Mouse (Mus musculus) small intestine, adult 2 months (tissue): Measurements from ENCODE around the gene C1qtnf7.

ENCODE experiments used
- CTCF ChIP-seq: fragments of 200-500 bp; IDR thresholded peaks from 2 replicates; pipeline ENCODE4 v1.5.1; 2012; ENCODE audit warnings: low read depth, mild to moderate bottlenecking, control low read depth, inconsistent platforms, low read length, moderate library complexity, mixed read lengths; ENCODE audit not compliant: insufficient replicate concordance, insufficient read length; ENCODE audit errors: extremely low read depth
- POLR2A ChIP-seq: fragments of 200-500 bp; IDR thresholded peaks from 2 replicates; pipeline ENCODE4 v1.6.1; 2012; ENCODE audit warnings: low read depth, mild to moderate bottlenecking, control low read depth, inconsistent platforms, low read length, moderate library complexity

GRCm38 (mm10) chr5:43542246-43542845 is 27.0 kb downstream of the C1qtnf7 start:
- no peak for TF ChIP-seq CTCF
- no peak for TF ChIP-seq POLR2A
